Mouse (Mus musculus): ENCODE results near the gene Cog8.

DNA sequence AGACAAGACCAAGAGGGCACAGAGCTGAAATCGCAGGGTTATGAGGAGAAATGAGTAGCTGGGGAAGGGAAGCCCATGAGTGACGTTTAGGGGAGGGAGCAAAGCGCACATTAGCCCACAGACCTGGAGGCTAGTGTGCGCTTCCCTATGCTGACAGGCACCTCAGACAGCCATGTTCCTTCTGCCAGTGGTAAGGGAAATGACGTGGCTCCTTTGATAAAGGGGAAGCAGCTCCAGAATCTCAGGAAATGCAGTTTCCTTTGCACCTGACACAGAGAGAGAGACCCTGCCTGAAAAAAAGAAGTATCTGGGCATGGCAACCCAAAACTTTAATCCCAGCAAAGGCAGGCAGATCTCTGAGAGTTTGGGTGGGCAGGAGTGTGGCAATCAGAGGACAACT, 26.4 kb downstream of the Cog8 start:
- TF ChIP-seq GATA1 (IDR thresholded peaks at IDR 0.05; ENCODE audit: borderline replicate concordance, low read length), result no peak; the same call in 2 of the 3 replicates
- TF ChIP-seq FLI1 (IDR thresholded peaks at IDR 0.05; ENCODE audit: low read length), result no peak
